ENCODE assay signal across 18 mouse cellular contexts in the genomic region with DNA sequence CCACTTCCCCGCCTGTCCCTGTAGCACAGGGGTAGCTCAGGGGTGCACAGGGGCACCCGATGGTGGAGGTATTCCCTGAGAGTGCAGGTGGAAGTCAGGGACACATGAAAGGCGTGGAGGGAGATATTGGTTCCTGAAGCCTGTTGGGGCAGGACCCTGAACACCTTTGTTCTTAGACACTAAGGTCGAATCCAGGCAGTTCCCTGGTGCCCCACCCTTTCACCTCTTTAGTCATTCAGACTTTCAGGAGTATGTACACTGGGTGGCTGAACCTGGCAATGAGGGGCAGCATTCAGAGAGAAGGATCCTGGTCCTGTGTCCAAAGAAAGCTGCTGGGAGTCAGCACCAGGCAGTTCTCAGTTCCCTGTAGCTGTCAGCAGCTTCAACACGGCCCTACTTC. TPM values are rescaled to one million over a fixed set of nuclear protein-coding genes. Genes with fewer than 3 reads are reported as not detected.
"Had no signal": no experiment of that assay in that cellular context is flagged by ENCODE, and none has a peak within 500 bp of the region (broad histone marks: within the 10 kb centered on the region; RNA-seq: fewer than 3 reads in every experiment).

No protein-coding gene starts in this region.

- H3K9ac ChIP-seq: limb, embryonic 12.5 days; liver, embryonic 15.5 days; midbrain, embryonic 13.5 days had no signal

- H3K4me1 ChIP-seq: limb, embryonic 12.5 days; midbrain, embryonic 13.5 days had no signal

- ATAC-seq: lung, postnatal 0 days; midbrain, embryonic 13.5 days had no signal

- H3K27ac ChIP-seq: layer of hippocampus, adult 2 months; limb, embryonic 12.5 days; liver, embryonic 15.5 days; midbrain, embryonic 13.5 days; stomach, postnatal 0 days had no signal

- H3K4me2 ChIP-seq: limb, embryonic 12.5 days; liver, embryonic 15.5 days; midbrain, embryonic 13.5 days had no signal

- H3K9me3 ChIP-seq: limb, embryonic 12.5 days; liver, embryonic 15.5 days; midbrain, embryonic 13.5 days had no signal

- DNase-seq: kidney, postnatal 10 days; kidney, postnatal 4 days; liver; lung, adult 2 months; lung, postnatal 36 days; thymus, postnatal 4 days had no signal

- H3K4me3 ChIP-seq: layer of hippocampus, adult 2 months; limb, embryonic 12.5 days; liver, embryonic 15.5 days; midbrain, embryonic 13.5 days; myocyte had no signal

RNA-seq across cellular contexts. Expression of a gene that starts 24.1 kb away (rescaled TPM):
- total RNA-seq: megakaryocyte progenitor cell, adult 5-6 weeks; neutrophil, adult 5-6 weeks had no signal

RNA-seq across cellular contexts. Expression of a gene that starts 29.7 kb away (rescaled TPM):
- total RNA-seq: layer of hippocampus, adult 2 months; left cerebral cortex, postnatal 36 days; megakaryocyte progenitor cell, adult 5-6 weeks; neutrophil, adult 5-6 weeks had no signal
- polyA plus RNA-seq: limb, embryonic 12.5 days; liver, embryonic 15.5 days; lung, adult 2 months; midbrain, embryonic 13.5 days had no signal

RNA-seq across cellular contexts. Expression of a gene that starts 44.2 kb away (rescaled TPM):
- total RNA-seq: layer of hippocampus, adult 2 months; layer of hippocampus, postnatal 10 days; left cerebral cortex, postnatal 36 days; neutrophil, adult 5-6 weeks had no signal
- polyA plus RNA-seq: limb, embryonic 12.5 days; midbrain, embryonic 13.5 days; myocyte; neural tube, embryonic 11.5 days had no signal
